Mouse (Mus musculus) stomach, embryonic 14.5 days (tissue): ENCODE results near the gene Kcmf1. TPM values are rescaled to one million over a fixed set of nuclear protein-coding genes. Genes with fewer than 3 reads are reported as not detected.

ENCODE experiments used
- ATAC-seq: fragments of 200-750 bp; cut with Nextera tagmentation; 2 replicates; pipeline ENCODE4 v1.8.0; 2017; ENCODE audit warnings: low read depth, moderate TSS enrichment; ENCODE audit not compliant: insufficient number of reproducible peaks, insufficient read depth, low FRiP score
- H3K27ac ChIP-seq: fragments of 300-500 bp; sonication (generic); 2 replicates; pipeline ENCODE4 v1.5.1; 2014; ENCODE audit warnings: mild to moderate bottlenecking, low read length, moderate library complexity, mixed read lengths
- H3K27me3 ChIP-seq: fragments of 300-500 bp; sonication (generic); 2 replicates; pipeline ENCODE4 v1.6.1; 2014; ENCODE audit warnings: low read length, control low read depth, mixed read lengths; ENCODE audit not compliant: control insufficient read depth, insufficient read depth
- H3K36me3 ChIP-seq: fragments of 300-500 bp; sonication (generic); 2 replicates; pipeline ENCODE4 v1.6.1; 2014; ENCODE audit warnings: mild to moderate bottlenecking, control low read depth, low read length, moderate library complexity, mixed read lengths; ENCODE audit not compliant: control insufficient read depth, insufficient read depth
- H3K4me1 ChIP-seq: fragments of 300-500 bp; sonication (generic); 2 replicates; pipeline ENCODE4 v1.6.1; 2014; ENCODE audit warnings: low read length, control low read depth, mixed read lengths; ENCODE audit not compliant: control insufficient read depth, insufficient read depth
- H3K4me2 ChIP-seq: fragments of 300-500 bp; sonication (generic); replicated peaks from 2 replicates; pipeline ENCODE4 v1.6.1; 2014; ENCODE audit warnings: low read depth, low read length, control low read depth
- H3K4me3 ChIP-seq: fragments of 300-500 bp; sonication (generic); 2 replicates; pipeline ENCODE4 v1.5.1; 2014; ENCODE audit warnings: low read depth, low read length, control low read depth
- H3K9ac ChIP-seq: fragments of 300-500 bp; sonication (generic); replicated peaks from 2 replicates; pipeline ENCODE4 v1.6.1; 2014; ENCODE audit warnings: low read depth, mild to moderate bottlenecking, control low read depth, low read length, moderate library complexity, mixed read lengths
- H3K9me3 ChIP-seq: fragments of 300-500 bp; sonication (generic); 2 replicates; pipeline ENCODE4 v1.6.1; 2016; ENCODE audit warnings: low read depth, low read length, control low read depth; ENCODE audit not compliant: control insufficient read depth
- WGBS: fragments of 180-500 bp; shearing (Covaris S2); extraction: QIAGEN DNeasy Blood & Tissue Kit; methylation state at CpG from one replicate; pipeline ENCODE4 v1.1.7; 2014; 5-methylcytosine and 5-hydroxymethylcytosine counted together
- polyA plus RNA-seq: library from polyadenylated mRNA; unstranded; fragments of >200 nt; fragmentation: Nextera tagmentation; extraction: Ambion mirVana; gene quantifications from 2 replicates; pipeline ENCODE4 v1.2.1, GENCODE M21; 2014

Gene Kcmf1
- polyA plus RNA-seq, 1 experiment from 2014 or later = 40.1 TPM

DNA sequence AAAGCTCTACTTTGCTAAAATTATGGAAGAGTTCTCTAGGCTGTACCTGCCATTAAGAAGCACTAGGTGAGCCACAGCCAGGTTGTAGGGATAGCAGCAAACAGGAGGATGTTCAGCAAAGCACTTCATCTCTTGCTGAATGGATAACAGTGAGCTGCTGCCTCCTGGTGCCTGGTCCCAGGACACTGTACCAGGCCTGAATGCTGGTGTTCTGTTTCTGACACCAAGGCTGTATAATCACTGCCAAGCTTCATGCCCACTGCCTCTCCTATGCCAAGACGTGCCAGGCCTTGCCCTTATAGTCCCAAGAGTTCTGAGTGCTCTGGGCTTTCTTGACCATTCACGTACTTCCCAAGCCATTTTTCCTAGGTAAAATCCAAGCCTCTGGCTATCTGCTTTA lies 8.5 kb downstream of the Kcmf1 start:
- H3K4me1 ChIP-seq = peaks cover 19% of the 10 kb centered on the region; the same call in 1 of the 2 replicates
- no peak overlapping the region for H3K9ac ChIP-seq
- H3K27me3 ChIP-seq = no peaks in the 10 kb centered on the region
- ATAC-seq = no peak
- H3K9me3 ChIP-seq = no peaks in the 10 kb centered on the region
- no peaks in the 10 kb centered on the region; the same call in 1 of the 2 replicates for H3K36me3 ChIP-seq
- WGBS = 92% methylated on average over 2 of the region's 2 CpGs
- H3K4me3 ChIP-seq = no peak overlapping the region
- no peak overlapping the region for H3K4me2 ChIP-seq
- H3K27ac ChIP-seq = no peak overlapping the region

GRCm38 (mm10) chr6:72888655-72889054 lies 11.1 kb downstream of the Kcmf1 start:
- Histone ChIP-seq H3K4me3 (no peak overlapping the region), H3K36me3 (no peaks in the 10 kb centered on the region; the same call in 1 of the 2 replicates), H3K4me2 (no peak overlapping the region), H3K9me3 (no peaks in the 10 kb centered on the region), H3K27me3 (no peaks in the 10 kb centered on the region), H3K27ac (peak overlapping the region; percentile 50; the same call in 1 of the 2 replicates), H3K9ac (no peak overlapping the region), H3K4me1 (peaks cover 22% of the 10 kb centered on the region; the same call in 1 of the 2 replicates)
- WGBS = 82% methylated on average over 2 of the region's 2 CpGs
- ATAC-seq = no peak

DNA sequence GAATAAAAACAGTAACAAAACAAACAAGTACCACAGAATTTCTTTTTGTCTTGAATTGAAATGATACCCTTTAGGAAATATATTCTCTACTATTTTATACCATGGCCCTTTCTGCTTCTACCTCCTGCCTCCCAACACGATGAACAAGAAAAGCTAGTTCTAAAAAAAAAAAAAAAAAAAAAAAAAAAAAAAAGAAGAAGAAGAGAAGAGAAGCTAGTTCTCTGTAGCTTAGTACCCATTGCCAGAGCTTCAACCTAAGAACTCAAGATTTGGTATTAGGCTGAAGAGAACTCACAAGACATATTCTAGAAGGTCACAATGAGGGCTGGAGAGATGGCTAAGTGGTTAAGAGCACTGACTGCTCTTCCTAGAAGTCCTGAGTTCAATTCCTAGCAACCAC lies 14.5 kb downstream of the Kcmf1 start:
- no peak overlapping the region for H3K4me3 ChIP-seq
- H3K9ac ChIP-seq = no peak overlapping the region
- no peak for ATAC-seq
- H3K27me3 ChIP-seq = no peaks in the 10 kb centered on the region
- no peak overlapping the region for H3K27ac ChIP-seq
- 69% methylated on average over 1 of the region's 1 CpGs for WGBS
- H3K4me1 ChIP-seq = peaks cover 28% of the 10 kb centered on the region; the same call in 1 of the 2 replicates
- no peaks in the 10 kb centered on the region for H3K9me3 ChIP-seq
- H3K4me2 ChIP-seq = no peak overlapping the region
- H3K36me3 ChIP-seq = no peaks in the 10 kb centered on the region

GRCm38 (mm10) chr6:72884767-72885166 lies 15.0 kb downstream of the Kcmf1 start:
- no peak overlapping the region for H3K9ac ChIP-seq
- H3K4me3 ChIP-seq = no peak overlapping the region
- H3K27ac ChIP-seq = no peak overlapping the region
- 78% methylated on average over 3 of the region's 3 CpGs for WGBS
- ATAC-seq = no peak
- H3K27me3 ChIP-seq = no peaks in the 10 kb centered on the region
- peaks cover 23% of the 10 kb centered on the region; the same call in 1 of the 2 replicates for H3K4me1 ChIP-seq
- no peaks in the 10 kb centered on the region for H3K36me3 ChIP-seq
- H3K9me3 ChIP-seq = no peaks in the 10 kb centered on the region
- no peak overlapping the region for H3K4me2 ChIP-seq

DNA sequence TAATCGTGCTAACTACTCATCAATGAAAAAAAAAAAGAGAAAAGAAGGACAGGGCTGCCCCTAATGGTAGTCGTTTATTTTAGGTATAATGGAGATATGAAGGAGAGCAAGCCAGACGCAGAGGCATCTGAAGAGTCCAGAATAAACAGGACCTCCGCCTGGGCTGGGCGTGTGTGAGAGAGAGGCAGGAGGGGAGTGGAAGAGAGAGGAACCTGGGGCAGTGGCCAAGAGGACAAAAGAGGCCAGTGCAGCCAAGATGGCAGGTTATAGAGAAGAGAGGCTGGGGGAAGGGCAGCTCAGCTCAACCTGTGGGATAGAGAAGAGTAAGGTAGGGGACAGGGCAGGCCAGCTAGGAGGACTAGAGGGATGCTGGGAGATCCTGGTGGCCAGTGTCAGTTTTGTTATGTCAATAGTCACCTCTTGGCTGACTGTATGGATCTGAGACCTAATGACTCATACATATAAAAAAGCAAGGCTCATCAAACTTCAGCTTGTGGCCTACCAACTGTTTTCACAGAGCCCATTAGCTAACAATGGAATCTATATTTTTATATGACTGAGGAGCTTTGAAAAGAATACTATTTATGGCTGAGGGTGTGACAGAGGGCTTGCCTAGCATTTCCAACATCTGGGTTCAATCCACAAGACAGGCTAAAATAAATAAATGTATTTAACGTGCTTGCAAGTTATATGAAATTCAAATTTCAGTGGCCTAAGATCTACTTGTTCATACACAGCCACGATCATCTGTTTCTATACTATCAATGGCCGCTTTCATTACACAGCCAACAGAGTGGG lies 16.9 kb downstream of the Kcmf1 start:
- H3K4me1 ChIP-seq = peaks cover 15% of the 10 kb centered on the region; the same call in 1 of the 2 replicates
- H3K4me2 ChIP-seq = no peak overlapping the region
- peak; percentile 33; the same call in 1 of the 2 replicates for ATAC-seq
- no peaks in the 10 kb centered on the region for H3K9me3 ChIP-seq
- no peak overlapping the region for H3K9ac ChIP-seq
- H3K27ac ChIP-seq = no peak overlapping the region
- no peaks in the 10 kb centered on the region for H3K36me3 ChIP-seq
- no peaks in the 10 kb centered on the region for H3K27me3 ChIP-seq
- H3K4me3 ChIP-seq = no peak overlapping the region
- WGBS = 56% methylated on average over 8 of the region's 8 CpGs

GRCm38 (mm10) chr6:72882222-72882621 lies 17.6 kb downstream of the Kcmf1 start:
- Histone ChIP-seq H3K4me1 (peaks cover 15% of the 10 kb centered on the region; the same call in 1 of the 2 replicates), H3K4me3 (no peak overlapping the region), H3K9me3 (no peaks in the 10 kb centered on the region), H3K4me2 (no peak overlapping the region), H3K27me3 (no peaks in the 10 kb centered on the region), H3K27ac (no peak overlapping the region), H3K9ac (no peak overlapping the region), H3K36me3 (no peaks in the 10 kb centered on the region)
- ATAC-seq = no peak
- 94% methylated on average over 3 of the region's 3 CpGs for WGBS

DNA sequence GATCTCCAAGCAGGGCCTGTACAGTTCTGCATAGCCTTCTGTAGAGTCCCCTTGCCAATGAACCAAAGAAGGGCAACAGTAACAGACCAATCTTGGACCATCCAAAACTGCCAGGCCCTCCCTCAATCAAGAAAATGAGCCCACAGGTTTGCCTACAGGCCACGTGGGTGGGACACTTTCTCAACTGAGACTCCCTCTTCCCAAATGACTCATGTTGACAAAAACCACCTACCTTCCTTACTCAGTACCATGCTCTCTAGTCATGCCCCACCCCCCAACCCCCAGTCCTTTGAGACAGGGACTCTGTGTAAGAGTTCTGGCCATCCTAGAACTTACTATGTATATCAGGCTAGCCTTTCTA lies 18.2 kb downstream of the Kcmf1 start:
- no peak overlapping the region for H3K4me3 ChIP-seq
- no peaks in the 10 kb centered on the region for H3K36me3 ChIP-seq
- H3K27me3 ChIP-seq = no peaks in the 10 kb centered on the region
- H3K4me2 ChIP-seq = no peak overlapping the region
- 75% methylated on average over 1 of the region's 1 CpGs for WGBS
- ATAC-seq = no peak
- H3K4me1 ChIP-seq = peaks cover 15% of the 10 kb centered on the region; the same call in 1 of the 2 replicates
- no peak overlapping the region for H3K9ac ChIP-seq
- H3K9me3 ChIP-seq = no peaks in the 10 kb centered on the region
- no peak overlapping the region for H3K27ac ChIP-seq

- Histone ChIP-seq H3K27ac (no peak overlapping the region), H3K27me3 (no peaks in the 10 kb centered on the region), H3K4me1 (peaks cover 15% of the 10 kb centered on the region; the same call in 1 of the 2 replicates), H3K36me3 (no peaks in the 10 kb centered on the region), H3K9me3 (no peaks in the 10 kb centered on the region), H3K9ac (no peak overlapping the region), H3K4me2 (no peak overlapping the region), H3K4me3 (no peak overlapping the region)
- WGBS = 85% methylated on average over 9 of the region's 9 CpGs
- ATAC-seq = no peak
Measured at GRCm38 (mm10) chr6:72880913-72881618, 18.7 kb downstream of the Kcmf1 start.
